Mouse (Mus musculus) liver, postnatal 0 days (tissue): ENCODE measurements around the gene Nav1. TPM values are rescaled to one million over a fixed set of nuclear protein-coding genes. Genes with fewer than 3 reads are reported as not detected.

Experiments used
- ATAC-seq: fragments of 200-750 bp; cut with Nextera tagmentation; 2 replicates; pipeline ENCODE4 v1.8.0; 2017; ENCODE audit warnings: mild to moderate bottlenecking, moderate library complexity
- DNase-seq: peaks from one replicate; pipeline ENCODE4 v3.0.0-alpha.2; 2016
- H3K27ac ChIP-seq: fragments of 300-500 bp; sonication (generic); 2 replicates; pipeline ENCODE4 v1.5.1; 2014; ENCODE audit warnings: antibody characterized with exemption, moderate library complexity, mild to moderate bottlenecking, low read depth
- H3K27me3 ChIP-seq: fragments of 300-500 bp; sonication (generic); 2 replicates; pipeline ENCODE4 v1.6.1; 2014; ENCODE audit warnings: low read length, control low read depth, mixed read lengths; ENCODE audit not compliant: insufficient read depth
- H3K36me3 ChIP-seq: fragments of 300-500 bp; sonication (generic); replicated peaks from 2 replicates; pipeline ENCODE4 v1.6.1; 2014; ENCODE audit warnings: mild to moderate bottlenecking, control low read depth, low read length, moderate library complexity, mixed read lengths; ENCODE audit not compliant: insufficient read depth
- H3K4me1 ChIP-seq: fragments of 300-500 bp; sonication (generic); 2 replicates; pipeline ENCODE4 v1.6.1; 2014; ENCODE audit warnings: antibody characterized with exemption, mild to moderate bottlenecking, control low read depth; ENCODE audit not compliant: insufficient read depth
- H3K4me2 ChIP-seq: fragments of 300-500 bp; sonication (generic); 2 replicates; pipeline ENCODE4 v1.6.1; 2014; ENCODE audit warnings: low read depth, mild to moderate bottlenecking, low read length, moderate library complexity, mixed read lengths
- H3K4me3 ChIP-seq: fragments of 300-500 bp; sonication (generic); 2 replicates; pipeline ENCODE4 v1.5.1; 2014; ENCODE audit warnings: low read depth, low read length
- H3K9ac ChIP-seq: fragments of 300-500 bp; sonication (generic); replicated peaks from 2 replicates; pipeline ENCODE4 v1.6.1; 2014; ENCODE audit warnings: mild to moderate bottlenecking, moderate library complexity
- H3K9me3 ChIP-seq: fragments of 300-500 bp; sonication (generic); 2 replicates; pipeline ENCODE4 v1.6.1; 2016; ENCODE audit warnings: mild to moderate bottlenecking, control low read depth, low read length, mixed read lengths
- CTCF ChIP-seq: sonication (generic); IDR thresholded peaks from 2 replicates; pipeline ENCODE4 v1.5.1; 2016; ENCODE audit warnings: antibody characterized with exemption, low read depth
- EP300 ChIP-seq: IDR thresholded peaks from 2 replicates; pipeline ENCODE4 v1.6.1; 2016; ENCODE audit warnings: antibody characterized with exemption, low read depth, mild to moderate bottlenecking
- WGBS: fragments of 180-500 bp; shearing (Covaris S2); extraction: QIAGEN DNeasy Blood & Tissue Kit; methylation state at CpG from one replicate; pipeline ENCODE4 v1.1.7; 2014; ENCODE audit not compliant: insufficient replicate concordance; 5-methylcytosine and 5-hydroxymethylcytosine counted together
- polyA plus RNA-seq: library from polyadenylated mRNA; unstranded; fragments of >200 nt; fragmentation: Nextera tagmentation; extraction: Ambion mirVana; gene quantifications from 2 replicates; pipeline ENCODE4 v1.2.1, GENCODE M21; 2015

The Nav1 gene
- polyA plus RNA-seq, 1 experiment from 2014 or later: 0.94 TPM

DNA sequence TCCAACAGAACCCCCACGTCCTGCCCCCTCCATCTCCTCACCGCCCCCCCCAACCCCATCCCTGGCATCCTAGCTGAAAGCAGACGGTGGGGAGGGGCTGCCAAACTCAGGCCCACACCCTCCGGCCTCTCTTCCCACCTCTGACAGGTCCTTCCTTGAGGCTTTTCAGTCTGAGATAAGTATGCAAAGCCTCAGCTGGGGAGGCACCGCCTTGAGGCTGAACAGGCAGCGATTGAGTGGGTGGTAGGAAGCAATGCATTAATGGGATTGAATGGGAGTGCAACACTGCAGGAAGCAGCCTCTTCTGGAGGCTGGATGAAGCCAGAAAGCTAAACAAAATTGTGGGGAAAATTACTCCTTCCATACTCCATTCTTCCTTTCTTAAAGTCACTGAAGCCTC, 45.8 kb downstream of the Nav1 start:
- no peak overlapping the region for H3K4me3 ChIP-seq
- no peak overlapping the region for H3K4me2 ChIP-seq
- H3K4me1 ChIP-seq: no peaks in the 10 kb centered on the region
- TF ChIP-seq CTCF (no peak), EP300 (no peak)
- no peaks in the 10 kb centered on the region for H3K27me3 ChIP-seq
- H3K9ac ChIP-seq: no peak overlapping the region
- H3K36me3 ChIP-seq: no peaks in the 10 kb centered on the region
- WGBS: 63% methylated on average over 6 of the region's 6 CpGs
- DNase-seq (no peak), ATAC-seq (no peak)
- H3K9me3 ChIP-seq: no peaks in the 10 kb centered on the region
- H3K27ac ChIP-seq: no peak overlapping the region

DNA sequence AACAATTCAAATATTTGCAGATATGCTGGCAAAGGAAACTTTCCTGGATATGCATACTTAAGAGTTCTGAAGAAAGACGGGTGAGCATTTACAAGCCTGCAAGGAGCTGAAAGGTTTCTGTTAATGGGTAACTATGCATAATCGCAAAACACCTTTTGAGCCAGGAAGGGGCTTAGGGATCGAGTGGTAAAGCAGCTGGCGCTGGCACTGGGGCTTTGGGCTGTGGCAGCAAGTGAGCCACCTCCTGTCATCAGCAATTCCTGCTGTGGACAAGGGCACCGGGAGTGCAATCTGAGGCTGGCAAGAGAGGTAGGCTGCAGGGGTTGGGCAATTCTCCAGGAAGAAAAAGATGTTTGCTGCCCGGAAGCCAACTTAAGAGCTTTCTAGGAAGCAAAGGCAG, 49.1 kb downstream of the Nav1 start:
- H3K36me3 ChIP-seq: no peaks in the 10 kb centered on the region
- no peak for ATAC-seq
- H3K27me3 ChIP-seq: no peaks in the 10 kb centered on the region
- no peak overlapping the region for H3K4me2 ChIP-seq
- TF ChIP-seq CTCF (no peak), EP300 (no peak)
- no peak overlapping the region for H3K4me3 ChIP-seq
- WGBS: 55% methylated on average over 6 of the region's 6 CpGs
- no peak for DNase-seq
- H3K9ac ChIP-seq: no peak overlapping the region
- no peak overlapping the region for H3K27ac ChIP-seq
- H3K9me3 ChIP-seq: no peaks in the 10 kb centered on the region
- no peaks in the 10 kb centered on the region for H3K4me1 ChIP-seq

DNA sequence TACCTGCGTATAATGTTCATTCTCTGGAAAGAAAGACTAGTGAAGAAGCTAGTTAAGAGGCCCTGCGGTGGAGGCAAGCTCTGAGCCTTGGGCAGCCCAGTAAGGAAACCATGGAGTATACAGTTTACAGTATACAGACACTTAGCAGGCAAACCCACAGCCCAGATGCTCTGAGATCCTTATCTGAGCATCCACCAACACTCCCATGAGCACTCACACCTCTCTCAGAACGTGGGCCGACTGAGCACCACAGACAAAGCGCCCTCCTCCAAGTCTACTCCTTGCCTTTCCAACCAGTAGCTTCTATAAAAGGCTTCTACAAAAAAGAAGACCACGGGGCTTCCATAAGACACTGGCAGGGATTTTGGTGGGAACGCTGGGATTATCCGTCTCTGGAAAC, 51.2 kb downstream of the Nav1 start:
- Histone ChIP-seq H3K27ac (no peak overlapping the region), H3K9me3 (no peaks in the 10 kb centered on the region), H3K27me3 (no peaks in the 10 kb centered on the region), H3K9ac (no peak overlapping the region), H3K4me1 (no peaks in the 10 kb centered on the region), H3K36me3 (no peaks in the 10 kb centered on the region), H3K4me3 (no peak overlapping the region), H3K4me2 (no peak overlapping the region)
- ATAC-seq (no peak), DNase-seq (no peak)
- WGBS: 78% methylated on average over 8 of the region's 8 CpGs
- TF ChIP-seq EP300: no peak

DNA sequence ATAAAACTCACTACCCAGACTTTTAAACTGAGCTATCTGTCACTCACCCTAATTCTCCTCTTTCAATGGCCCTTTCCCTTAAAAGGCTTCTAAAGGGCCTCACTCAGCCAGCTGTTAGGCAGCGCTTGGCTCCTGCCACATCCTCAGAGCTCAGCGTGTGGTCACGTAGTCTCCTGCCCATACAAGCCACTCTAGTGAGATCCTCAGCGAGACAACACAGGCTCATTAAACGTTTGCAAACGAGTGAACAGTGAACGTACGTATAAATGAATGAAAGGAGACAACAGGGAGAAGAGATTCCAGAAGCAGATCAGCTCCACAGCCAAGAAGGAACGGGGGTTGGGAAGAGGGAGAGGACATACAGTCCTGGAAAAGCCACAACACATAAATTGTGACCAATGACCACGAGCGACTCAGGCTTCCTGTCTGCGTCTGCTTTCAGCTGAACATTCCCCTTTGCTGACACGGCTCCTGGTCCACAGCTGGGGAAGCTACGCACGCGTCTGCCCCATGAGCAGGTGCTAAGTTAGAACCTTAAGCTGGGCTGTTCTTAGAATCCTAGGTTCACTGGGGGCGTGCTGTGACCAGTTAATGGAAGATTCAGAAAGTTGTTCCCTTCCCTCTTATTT, 52.3 kb downstream of the Nav1 start:
- ATAC-seq (no peak), DNase-seq (no peak)
- 23% methylated on average over 17 of the region's 17 CpGs for WGBS
- Histone ChIP-seq H3K9ac (no peak overlapping the region), H3K27me3 (no peaks in the 10 kb centered on the region), H3K27ac (no peak overlapping the region), H3K4me2 (no peak overlapping the region), H3K36me3 (no peaks in the 10 kb centered on the region), H3K4me1 (no peaks in the 10 kb centered on the region), H3K9me3 (no peaks in the 10 kb centered on the region), H3K4me3 (no peak overlapping the region)
- no peak for TF ChIP-seq CTCF
- no peak for TF ChIP-seq EP300

DNA sequence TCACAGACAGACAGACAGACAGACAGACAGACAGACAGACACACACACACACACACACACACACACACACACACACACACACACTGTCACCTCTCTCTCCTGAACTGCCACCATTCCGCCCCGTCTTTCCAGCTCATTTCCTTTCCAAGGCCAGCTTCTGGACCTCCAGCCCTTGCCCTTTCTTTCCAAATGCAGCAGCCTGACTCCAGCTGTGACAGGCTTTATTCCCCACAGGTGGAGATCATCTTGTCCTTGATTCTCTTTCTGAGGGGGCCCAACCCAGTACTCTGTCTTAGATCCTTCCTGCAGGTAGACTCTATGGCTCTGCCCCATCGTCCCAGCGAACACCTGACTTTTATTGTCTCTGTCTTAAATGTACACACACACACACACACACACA, 53.5 kb downstream of the Nav1 start:
- Histone ChIP-seq H3K4me2 (no peak overlapping the region), H3K27ac (no peak overlapping the region), H3K4me3 (no peak overlapping the region), H3K9me3 (no peaks in the 10 kb centered on the region), H3K9ac (no peak overlapping the region), H3K27me3 (no peaks in the 10 kb centered on the region), H3K36me3 (no peaks in the 10 kb centered on the region), H3K4me1 (no peaks in the 10 kb centered on the region)
- WGBS: 79% methylated on average over 4 of the region's 4 CpGs
- TF ChIP-seq EP300: no peak
- TF ChIP-seq CTCF: no peak
- ATAC-seq (no peak), DNase-seq (no peak)

DNA sequence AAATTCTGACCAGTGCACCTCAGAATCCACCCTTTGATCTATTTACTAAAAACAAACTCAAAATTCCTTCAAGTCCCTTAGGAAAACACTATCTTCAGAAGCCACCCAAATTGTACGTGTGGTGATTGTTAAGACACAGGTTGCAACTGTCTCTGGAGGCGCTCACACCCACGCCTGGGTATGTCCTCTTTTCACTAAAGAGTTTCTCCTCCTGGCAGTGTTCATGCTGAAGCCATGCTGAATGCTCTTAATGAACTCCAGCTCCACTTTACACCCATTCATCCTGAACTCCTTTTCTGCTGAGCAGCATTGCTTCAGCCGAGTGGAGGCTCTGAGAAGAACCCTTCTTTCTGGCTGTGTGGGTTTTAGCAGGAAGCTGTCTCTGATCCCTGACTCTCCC, 53.9 kb downstream of the Nav1 start:
- Histone ChIP-seq H3K9ac (no peak overlapping the region), H3K36me3 (no peaks in the 10 kb centered on the region), H3K27me3 (no peaks in the 10 kb centered on the region), H3K4me2 (no peak overlapping the region), H3K4me1 (no peaks in the 10 kb centered on the region), H3K27ac (no peak overlapping the region), H3K4me3 (no peak overlapping the region), H3K9me3 (no peaks in the 10 kb centered on the region)
- DNase-seq: no peak
- 57% methylated on average over 4 of the region's 4 CpGs for WGBS
- ATAC-seq: no peak
- TF ChIP-seq CTCF: no peak
- no peak for TF ChIP-seq EP300

DNA sequence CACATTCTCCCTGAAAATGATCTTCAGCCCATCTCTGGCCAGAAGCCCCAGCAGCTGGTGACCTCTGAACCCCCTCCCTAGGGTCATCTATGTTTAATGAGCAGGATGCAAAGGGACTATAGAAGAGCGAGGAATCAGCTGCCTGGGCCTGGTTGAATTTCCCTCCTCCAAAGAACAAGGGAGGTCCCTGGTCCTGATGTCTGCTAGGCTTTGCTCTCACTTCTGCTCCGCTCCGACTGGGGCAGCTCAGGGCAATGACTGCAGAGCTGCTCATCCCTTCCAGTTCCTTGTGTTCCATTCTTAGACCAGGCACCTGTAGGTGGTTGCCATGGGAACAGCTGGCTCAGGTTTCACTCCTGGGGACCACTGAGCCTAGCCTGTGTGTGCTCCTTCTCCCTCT, 56.2 kb downstream of the Nav1 start:
- ATAC-seq: no peak
- Histone ChIP-seq H3K27ac (no peak overlapping the region), H3K9me3 (no peaks in the 10 kb centered on the region), H3K4me1 (no peaks in the 10 kb centered on the region), H3K36me3 (no peaks in the 10 kb centered on the region), H3K9ac (no peak overlapping the region), H3K4me3 (no peak overlapping the region), H3K27me3 (no peaks in the 10 kb centered on the region), H3K4me2 (no peak overlapping the region)
- 60% methylated on average over 3 of the region's 3 CpGs for WGBS
- no peak for DNase-seq
- no peak for TF ChIP-seq CTCF
